Mouse (Mus musculus) effector memory CD4-positive, alpha-beta T cell, adult 7 months (primary cell): ENCODE data around the gene H2al1o. TPM values are rescaled to one million over a fixed set of nuclear protein-coding genes. Genes with fewer than 3 reads are reported as not detected.

Experiments
- polyA plus RNA-seq: library from polyadenylated mRNA; unstranded; fragments of 100-300 nt; shearing (Covaris generic); gene quantifications from one replicate; pipeline ENCODE4 v1.2.1, GENCODE M21; 2017

Gene H2al1o
- polyA plus RNA-seq = not detected

GRCm38 (mm10) chrX:9572309-9572708 lies at the start of gene H2al1o:
H2al1o (minus strand) TSS chrX:9572409.

Other genes starting within 250 kb of the H2al1o start
- gene H2al1k, start 221.8 kb downstream of the H2al1o start, polyA plus RNA-seq = not detected
- gene Cybb, start 84.6 kb downstream of the H2al1o start, polyA plus RNA-seq = 0.26 TPM
- 36.5 TPM for gene Dynlt3, start 90.6 kb upstream of the H2al1o start, polyA plus RNA-seq